Mouse (Mus musculus) cerebellum, adult 2 months (tissue): ENCODE data around the gene Asb11.

Experiments used
- CTCF ChIP-seq: fragments of 200-500 bp; IDR thresholded peaks from 2 replicates; pipeline ENCODE4 v1.5.1; 2011; ENCODE audit warnings: low read depth, mild to moderate bottlenecking, control low read depth, low read length, moderate library complexity, borderline replicate concordance; ENCODE audit not compliant: insufficient read depth
- POLR2A ChIP-seq: fragments of 200-500 bp; IDR thresholded peaks from 2 replicates; pipeline ENCODE4 v1.6.1; 2011; ENCODE audit warnings: low read length, control low read depth, borderline replicate concordance; ENCODE audit not compliant: insufficient read depth

- TF ChIP-seq POLR2A, result no peak
- no peak for TF ChIP-seq CTCF
These were observed 28.4 kb upstream of the Asb11 start for GRCm38 (mm10) chrX:164408301-164408927.
